Mouse (Mus musculus): Measurements from ENCODE around the gene Pgbd1. TPM values are rescaled to one million over a fixed set of nuclear protein-coding genes. Genes with fewer than 3 reads are reported as not detected.
"Not testable (repeated sequence)": the region's sequence is repeated elsewhere in the genome, so short reads cannot be mapped to it uniquely, and the experiment has no call there.

Pgbd1 gene
- under 1 TPM; 0.48 to 0.54 TPM for total RNA-seq (2021)
- long read RNA-seq, experiment 1: 0 reads
- long read RNA-seq, experiment 2: 0 reads

DNA sequence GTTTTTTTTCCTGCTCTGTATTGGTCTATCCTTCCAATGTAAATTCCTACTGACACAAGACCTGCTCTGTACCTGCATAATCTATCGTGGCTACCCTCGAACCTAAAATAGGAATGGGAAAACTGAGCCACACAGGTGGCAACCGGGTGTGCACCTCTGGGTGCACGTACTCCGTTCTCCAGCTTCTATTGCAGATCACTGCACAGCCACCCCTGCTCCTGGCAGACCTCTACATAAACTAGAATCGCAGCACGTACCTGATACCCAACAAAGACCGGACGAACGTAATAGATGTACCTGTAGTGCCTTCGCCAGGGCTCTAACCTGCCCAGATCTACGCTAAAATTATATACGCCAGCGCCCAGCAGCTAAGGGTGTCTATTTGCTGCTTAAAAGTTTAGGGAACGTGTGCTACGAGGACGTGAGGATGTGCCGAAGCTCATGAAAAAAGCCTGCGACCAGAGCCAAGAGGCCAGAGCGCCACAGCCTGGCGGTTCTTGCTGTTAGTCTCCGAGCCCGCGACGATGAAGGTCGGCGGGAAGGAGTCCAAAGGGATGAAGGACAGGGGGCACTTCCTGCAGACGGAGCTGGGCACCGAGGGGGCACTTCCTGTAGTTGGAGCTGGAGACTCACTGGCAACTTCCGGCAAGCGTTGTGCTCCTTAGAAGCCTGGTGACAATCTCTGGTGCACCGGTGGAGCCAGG lies at the start of gene Pgbd1:
Pgbd1 (minus strand) TSS at position 556 of the 704 bp plus-strand sequence.
- DNase-seq: peak; percentile 81

DNA sequence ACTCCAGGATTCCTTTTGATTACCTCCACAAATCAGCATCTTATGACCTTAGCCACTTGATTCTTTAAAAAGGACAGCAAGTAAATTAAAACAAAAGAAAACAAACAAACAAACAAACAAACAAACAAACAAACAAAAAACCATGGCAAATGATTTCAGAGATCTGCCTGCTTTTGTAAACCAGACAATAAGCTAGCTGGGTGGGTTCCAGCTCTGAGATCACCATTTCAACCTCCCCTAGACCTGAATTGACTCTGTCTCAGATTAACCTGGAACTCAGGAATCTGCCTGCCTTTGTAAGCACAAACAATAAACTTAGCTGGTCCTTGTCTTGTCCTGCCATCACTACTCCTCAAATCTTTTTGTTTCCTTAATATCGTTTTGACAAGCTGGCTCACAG lies 46.0 kb upstream of the Pgbd1 start:
- no peak for DNase-seq

DNA sequence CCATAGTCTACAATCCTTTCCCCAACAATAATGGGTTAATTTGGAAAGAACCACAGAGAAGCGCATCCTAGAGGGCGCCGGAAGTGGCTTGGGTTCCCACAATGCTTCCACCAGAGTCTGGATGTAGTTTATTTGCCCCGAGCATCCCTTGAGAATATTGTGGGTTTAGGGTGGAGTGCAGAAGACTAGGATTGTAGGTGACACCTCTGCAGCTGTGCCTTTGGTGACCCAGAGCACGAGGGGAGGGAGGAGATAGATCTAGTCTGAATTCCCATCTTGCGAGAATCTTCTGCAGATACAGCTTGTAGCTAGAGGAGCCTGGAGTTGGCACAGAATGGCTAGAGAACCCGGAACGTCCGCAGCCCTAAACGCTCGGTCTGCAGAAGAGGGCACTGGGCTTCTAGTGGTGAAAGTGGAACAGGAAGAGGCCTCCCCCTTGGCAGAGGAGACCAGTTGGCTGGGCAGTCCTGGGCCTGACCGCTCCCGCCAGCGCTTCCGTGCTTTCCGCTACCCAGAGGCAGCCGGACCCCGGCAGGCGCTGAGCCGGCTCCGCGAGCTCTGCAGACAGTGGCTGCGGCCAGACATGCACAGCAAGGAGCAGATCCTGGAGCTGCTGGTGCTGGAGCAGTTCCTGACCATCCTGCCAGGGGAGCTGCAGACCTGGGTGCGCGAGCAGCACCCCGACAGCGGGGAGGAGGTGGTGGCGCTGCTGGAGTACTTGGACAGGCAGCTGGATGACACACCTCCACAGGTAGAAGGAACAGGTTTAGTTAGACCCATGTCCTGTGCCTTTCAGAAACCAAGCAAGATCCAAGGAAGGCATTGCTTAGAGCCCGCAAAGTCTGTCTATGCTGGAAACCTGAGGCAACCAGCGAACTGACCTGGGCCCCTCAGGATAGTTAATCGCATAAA lies 38.2 kb upstream of the Pgbd1 start, which contains the start of the genes Zkscan4 and Gm10065:
Zkscan4 (plus strand) TSS at position 149 of the 912 bp plus-strand sequence.
Gm10065 (minus strand) TSS at position 683 of the 912 bp plus-strand sequence.
- peak; percentile 82 for DNase-seq

DNA sequence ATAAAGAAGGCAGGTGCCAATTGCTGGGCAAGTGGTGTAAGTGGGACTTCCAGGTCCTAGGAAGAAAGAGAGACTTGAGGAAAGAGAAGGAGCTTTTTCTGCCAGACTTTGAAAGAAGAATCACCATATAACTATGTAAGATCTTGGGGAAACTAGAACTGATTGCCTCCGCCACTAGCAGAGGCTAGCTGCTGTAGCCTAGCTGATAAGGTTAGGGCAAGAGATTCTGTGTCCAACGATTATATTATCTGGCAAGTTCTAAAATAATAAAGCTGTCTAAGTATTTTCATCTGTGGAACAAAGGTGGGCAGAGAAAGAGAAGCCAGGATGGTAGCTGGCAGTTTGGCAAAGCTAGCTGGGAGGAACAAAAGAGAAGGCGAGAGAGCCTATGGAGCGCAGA lies 31.6 kb upstream of the Pgbd1 start:
- DNase-seq: no peak

DNA sequence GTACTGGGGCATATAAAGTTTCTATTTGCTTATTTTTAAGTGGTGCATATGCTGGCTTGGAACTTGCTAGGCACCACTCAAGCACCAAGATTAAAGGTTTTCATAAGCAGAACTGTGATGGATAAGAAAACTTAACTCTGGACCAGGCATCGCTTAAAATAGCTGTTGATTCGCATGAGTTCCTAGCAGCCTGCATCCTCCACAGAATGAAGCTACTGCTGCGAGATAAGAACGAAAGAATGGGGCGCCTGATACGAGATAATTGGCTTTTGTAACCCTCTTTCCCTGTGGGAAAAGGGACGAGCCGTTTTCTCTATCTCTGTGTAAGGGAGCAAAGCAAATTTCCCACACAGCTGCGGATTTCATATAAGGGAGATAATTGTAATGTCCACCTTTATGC lies 28.2 kb upstream of the Pgbd1 start:
- DNase-seq: no peak

DNA sequence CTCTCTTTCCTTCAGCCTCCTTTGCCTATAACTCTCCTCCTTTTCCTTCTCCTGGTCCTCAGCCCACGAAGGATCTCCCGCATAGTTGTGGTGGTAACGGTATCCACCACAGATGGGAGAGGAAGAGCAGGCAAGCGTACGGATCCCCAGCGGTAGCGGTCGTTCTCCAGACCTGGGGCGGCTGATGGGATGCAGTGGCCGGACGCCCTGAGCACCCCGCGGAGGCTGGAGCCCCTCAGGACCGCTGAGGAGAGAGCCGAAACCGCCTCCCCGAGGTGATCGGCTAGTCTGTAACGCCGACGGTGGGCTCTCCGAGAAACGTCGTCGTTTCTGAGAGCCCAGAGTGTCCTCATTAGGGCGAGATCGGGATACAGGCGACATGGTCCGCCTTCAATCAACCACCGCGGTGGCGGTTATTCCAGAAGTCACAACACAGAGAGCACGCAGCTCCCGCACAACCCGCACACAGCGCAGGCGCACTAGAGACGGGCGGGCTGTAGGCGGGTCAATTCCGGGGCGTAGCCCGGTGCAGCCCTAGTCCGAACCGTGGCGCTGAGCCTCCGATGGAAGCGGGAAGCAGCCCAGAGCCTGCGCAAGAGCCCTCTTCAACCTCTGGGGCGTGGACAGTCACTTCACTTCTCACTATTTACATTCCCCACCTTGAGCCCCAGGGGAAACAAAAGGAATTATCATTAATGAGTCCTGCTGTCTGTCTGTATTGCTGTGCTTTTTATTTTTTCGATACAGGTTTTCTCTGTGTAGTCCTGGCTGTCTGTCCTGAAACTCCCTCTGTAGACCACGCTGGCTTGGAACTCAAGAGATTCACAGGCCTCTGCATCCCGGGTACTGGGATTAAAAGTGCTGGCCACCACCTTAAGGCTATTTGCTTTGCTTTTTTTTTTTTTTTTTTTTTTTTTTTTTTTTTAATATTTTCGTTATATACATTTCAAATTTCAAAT lies 27.5 kb upstream of the Pgbd1 start, which contains the start of gene Nkapl:
Nkapl (minus strand) TSS at position 449 of the 959 bp plus-strand sequence.
- DNase-seq: peak; percentile 89

DNA sequence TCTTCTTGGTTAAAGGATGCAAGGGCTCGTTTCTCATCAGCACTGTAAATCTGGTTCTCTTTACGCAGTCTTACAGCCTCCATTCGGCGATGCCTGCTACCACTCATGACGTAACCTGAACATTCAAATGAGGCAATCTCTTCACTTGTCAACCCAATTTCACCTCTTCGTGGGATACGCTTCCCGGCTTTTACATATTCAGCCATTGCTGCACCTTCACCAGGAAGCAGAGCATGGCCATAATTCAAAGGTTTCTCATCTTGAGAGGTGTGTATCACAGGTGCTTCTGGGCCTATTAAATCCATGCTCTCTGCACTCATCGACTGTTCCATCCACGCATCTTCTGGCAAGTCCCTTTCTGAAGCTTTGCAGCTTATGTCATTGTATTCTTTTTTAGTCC lies 26.5 kb upstream of the Pgbd1 start:
- DNase-seq: no peak

DNA sequence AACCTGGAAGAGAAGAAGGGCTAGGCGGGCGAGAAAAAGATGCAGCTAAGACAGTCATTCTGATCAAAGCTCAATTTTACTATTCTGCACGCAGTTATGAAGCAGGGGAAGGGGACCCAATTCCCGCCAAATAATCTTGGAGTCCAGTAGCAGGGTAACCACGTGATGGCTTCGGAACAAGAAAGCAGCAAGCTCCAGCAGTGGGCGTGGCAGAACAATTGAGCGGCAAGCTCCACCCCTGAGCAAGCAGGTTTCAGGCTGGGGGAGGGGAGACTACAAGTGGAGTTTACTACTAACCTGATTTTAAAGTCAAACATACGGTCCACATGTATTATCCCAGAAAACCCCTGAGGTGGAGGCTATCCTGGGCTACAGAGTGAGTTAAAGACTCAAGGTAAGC lies 21.7 kb upstream of the Pgbd1 start:
- DNase-seq: not testable (repeated sequence)

DNA sequence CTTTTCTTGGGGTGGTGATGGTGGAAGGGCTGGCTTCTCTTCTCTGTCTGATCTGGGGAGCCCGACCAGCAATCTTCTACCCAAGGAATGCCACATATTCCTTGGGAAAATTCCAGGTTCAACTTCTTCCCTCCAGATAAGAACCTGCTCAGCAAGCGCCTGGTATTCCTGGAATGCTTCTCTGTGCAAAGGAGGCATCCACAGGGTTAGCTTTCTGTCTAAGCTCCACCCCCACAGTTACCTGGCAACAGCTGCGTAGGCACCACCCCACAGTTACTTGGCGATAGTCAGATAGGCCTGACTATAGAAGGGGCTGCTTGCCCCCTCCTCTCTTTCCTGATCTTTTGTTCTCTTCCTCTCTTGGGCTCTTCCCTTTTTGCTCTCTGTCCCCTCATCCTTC lies 15.5 kb upstream of the Pgbd1 start:
- DNase-seq: no peak

DNA sequence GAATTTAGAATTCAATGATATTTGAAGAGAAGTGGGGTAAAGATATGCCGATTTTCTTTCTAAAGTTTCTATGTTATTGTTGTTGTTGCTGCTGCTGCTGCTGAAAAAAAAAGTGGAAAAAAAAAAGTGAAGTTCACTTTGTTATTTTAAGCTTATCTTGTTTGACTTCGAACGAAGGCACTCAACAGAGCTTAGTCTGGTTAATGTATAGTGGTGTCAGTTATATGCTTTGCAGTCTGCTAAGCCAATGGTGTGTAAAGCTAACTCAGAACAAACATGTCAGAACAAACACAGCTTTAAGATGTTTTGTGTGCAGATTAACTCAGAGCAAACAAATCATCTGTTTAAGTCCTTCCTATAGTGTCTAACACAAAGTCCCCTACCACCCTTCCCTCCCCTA lies 13.3 kb upstream of the Pgbd1 start:
- no peak for DNase-seq

DNA sequence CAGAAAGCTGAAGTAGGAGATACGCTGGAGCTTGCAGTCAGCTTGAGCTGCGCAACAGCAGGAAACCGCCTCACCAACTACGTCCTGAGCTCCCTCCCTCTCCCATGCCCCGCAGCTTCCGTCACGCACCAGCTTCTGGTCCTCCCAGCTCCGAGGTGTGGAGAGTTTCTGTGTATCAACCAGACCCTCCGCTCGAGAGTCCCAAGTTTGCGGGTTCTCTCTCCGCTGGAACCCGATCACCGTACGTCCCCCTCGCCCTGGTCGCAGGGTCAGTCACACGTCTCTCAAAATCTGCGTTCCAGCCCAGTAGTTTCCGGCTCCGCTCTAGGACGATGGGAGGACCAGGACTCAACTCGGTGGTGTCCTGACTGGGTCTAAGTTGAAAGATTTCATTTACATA lies 12.6 kb upstream of the Pgbd1 start, which contains the start of gene Zscan26:
Zscan26 (minus strand) TSS at position 282 of the 400 bp plus-strand sequence.
- DNase-seq: peak; percentile 90

DNA sequence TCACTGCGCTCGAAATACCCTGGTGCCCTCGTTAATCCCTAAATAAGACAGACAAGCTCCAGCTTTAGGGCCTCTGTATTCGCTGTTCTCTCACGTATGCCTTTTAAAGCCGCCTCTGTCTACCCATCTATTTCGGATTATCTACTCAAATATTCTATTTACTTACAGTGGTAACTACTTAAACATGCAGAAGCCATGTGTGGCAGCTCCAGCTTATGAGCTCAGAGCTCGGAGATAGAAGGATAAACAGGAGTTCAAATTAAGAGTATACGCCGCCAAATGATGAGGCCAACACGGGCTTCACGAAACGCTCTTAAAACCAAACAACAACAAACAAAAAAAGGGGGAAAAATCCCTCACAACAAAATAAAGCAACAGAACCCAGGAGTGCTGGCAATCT lies 12.2 kb upstream of the Pgbd1 start:
- DNase-seq: no peak

DNA sequence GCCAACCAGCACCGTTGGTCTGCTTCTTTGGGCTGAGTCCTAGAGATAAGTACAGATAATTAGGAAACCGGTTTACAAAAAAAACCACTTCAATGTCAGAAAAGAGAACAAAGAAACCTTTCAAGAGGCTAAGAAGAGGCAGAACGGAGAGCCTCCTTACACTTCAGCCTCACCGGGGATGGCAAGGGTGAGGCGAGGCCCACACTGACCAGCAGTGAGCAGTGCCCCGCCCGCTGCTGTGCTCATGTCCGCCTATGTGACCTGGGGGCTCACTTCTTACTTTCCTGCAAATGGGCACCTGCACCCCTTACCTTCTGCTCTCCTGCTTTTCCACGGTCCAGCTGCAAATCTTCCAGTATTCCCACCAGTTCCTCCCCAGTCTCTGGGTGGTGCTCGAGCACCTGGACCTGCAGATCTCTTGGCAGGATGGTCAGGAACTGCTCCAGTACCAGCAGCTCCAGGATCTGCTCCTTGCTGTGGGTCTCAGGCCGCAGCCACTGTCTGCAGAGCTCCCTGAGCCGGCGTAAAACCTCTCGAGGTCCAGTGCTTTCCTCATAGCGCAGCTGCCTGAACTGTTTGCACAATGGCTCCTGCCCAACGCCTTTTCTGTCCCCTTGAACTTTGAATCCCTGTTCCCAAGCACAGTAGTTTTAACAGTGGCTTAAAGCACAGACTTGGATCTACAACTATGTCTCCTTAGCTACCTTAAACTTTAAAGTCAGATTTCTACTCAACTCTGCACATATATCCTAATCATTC lies 7.2 kb upstream of the Pgbd1 start:
- DNase-seq: no peak

DNA sequence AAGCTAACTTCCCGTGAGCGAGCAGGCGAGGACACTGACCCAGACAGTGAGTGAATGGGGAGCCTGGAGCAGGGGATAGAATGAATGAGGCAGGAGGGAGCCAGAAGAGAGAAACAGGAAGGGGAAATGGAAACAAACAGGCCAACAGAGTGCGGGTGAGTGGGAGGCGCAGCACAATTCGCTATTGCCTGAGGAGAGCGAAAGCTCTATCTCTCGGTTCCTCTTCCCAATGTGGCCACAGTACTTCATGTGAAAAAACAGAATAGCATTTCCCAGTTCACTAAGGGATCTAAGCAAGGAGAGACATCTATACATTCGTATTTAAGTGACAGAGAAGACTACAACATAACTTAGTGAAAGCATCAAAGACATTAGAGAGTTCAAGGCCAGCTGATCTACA lies 5.9 kb upstream of the Pgbd1 start:
- DNase-seq: no peak

DNA sequence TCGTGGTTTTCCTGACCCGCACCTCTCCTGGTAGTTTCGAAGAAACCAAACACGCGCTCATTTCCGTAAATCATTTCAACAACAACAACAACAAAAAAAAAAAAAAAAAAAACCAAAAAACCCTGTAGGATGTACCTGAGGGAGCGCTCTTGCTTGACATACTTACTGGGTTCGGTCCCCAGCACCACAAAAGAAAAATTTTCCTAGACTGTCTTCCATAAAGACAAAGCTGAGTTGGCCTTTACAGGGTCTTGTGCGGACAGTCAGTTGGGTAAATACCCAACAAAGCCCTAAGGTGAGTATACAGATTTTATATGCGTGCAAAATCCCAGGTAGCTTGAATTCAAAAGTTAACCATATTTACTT lies 332 bp upstream of the Pgbd1 start:
- no peak for DNase-seq

DNA sequence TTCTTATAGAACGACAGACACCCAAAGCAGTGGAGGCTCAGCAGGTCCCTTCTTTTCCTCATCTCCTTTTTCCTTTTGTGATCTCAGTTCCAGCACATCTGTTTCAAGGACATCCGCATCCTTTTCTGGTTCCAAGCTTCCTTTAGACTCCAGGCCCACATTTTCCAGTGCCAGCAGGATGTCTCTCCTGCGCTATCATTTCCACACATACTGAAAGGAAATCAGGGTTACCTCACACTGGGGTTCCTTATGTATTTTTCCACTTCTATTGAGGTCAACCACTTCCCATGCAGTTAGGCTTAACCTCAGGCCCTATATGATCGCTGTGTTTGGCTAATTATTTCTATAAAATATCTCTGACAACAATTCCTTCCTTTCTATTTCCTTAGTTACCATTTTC lies 5.4 kb downstream of the Pgbd1 start:
- DNase-seq: no peak

DNA sequence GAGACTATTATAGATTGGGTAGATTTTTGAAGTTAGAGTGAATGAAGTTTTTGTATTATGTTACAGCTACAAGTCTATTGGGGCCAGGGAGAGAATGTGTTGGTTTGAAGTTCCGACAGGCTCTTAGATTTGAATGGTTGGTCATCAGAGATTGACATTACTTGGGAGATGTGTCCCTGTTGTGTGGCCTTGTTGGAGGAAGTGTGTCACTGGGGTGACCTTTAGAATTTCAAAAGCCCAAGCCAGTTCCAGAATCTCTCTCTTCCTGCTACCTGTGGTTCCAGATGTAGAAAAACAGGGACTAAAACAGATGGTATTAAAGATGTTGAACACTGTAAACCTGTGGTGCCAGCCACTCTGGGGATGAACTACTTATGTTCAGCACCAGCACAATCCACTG lies 13.2 kb downstream of the Pgbd1 start:
- no peak for DNase-seq

DNA sequence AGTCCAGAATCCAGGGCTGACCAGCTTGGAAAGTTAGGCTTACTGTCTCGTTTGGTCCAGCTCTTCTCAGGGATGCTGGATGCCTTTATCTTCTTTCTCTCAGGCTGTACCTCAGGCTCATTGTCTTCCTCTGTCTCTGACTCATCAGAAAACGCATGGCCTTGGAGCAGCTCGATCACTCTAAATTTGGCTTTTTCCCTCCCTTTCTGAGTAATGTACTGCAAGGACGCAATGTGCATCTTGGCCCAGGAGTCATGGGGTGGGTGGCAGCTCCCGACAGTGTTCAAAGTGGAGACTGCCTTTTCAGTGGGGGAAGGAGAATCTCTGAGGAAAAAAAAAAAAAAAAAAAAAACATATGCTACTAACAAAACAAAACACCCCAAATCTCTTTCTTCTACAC lies 17.6 kb downstream of the Pgbd1 start:
- DNase-seq: peak; percentile 53

DNA sequence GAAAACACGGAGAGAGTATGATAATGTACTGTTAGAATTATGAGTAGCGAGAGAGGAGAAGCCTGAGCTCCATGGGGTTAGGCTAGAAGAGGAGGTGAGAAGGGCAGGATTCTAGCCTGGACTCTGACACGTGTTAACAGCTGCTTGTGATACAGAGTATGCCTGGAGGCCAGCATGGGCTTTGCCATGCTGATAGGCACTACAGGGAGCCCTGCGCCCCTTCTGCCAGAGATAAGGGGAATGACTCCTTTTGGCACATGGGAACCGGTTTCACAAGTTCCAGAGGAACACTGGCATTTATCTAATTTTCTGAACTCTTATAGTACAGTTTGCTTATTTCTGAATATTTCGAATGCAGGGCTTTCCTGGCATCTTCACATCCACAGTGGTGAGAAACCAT lies 22.0 kb downstream of the Pgbd1 start:
- DNase-seq: no peak

DNA sequence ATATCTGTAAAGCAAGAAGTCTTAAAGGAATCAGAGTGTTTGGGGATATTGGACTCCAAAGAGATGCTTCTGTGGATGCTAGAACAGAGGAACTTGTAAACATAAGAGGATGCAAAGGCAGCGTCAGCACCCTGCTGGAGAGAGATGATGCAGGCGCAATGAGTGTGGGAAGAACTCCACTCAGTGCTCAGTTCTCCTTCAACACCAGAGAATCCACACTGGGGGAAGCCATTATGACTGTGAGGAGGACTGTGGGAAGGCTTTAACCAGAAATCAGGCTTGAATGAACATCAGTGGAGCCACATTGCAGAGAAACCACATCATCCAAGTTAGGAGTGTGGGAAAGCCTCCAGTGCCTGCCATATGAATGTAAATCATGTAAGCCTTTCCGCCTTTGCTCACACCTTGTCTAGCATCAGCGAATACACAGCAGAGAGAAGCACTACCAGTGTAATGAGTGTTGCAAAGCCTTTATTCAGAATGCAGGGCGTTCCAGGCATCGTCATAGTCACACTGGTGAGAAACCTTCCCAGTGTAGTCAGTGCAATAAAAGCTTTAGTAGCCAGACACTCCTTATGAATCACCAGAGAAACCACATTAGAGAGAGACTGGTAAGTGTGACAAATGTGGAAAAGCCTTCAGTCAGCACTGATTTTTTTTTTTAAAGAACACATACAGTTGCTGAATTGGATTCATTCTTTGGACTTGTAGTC lies 23.4 kb downstream of the Pgbd1 start:
- no peak for DNase-seq

DNA sequence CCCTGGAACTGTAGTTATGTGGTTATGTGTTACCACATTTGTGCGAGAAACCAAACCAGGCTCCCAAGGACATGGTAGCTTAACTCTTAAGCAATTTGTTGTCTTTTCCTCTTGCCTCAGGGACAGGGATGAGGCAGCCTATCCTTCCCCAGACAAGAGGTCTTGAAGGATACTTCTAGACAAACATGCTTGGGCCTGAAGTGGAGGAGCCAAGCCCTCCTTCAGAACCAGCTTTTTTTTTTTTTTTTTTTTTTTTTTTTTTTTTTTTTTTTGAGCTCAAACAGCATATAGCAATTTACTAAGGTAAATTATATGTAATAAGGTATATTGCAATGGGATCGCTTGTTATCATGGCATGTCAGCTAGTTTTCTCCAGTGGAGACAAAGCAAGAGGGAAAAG lies 25.1 kb downstream of the Pgbd1 start:
- DNase-seq: no peak

Data from adrenal gland, postnatal 10 days (tissue).